Mouse (Mus musculus): ENCODE data around the gene Pfn3. TPM values are rescaled to one million over a fixed set of nuclear protein-coding genes. Genes with fewer than 3 reads are reported as not detected.

Gene Pfn3
- polyA plus RNA-seq, 1 experiment, result not detected

DNA sequence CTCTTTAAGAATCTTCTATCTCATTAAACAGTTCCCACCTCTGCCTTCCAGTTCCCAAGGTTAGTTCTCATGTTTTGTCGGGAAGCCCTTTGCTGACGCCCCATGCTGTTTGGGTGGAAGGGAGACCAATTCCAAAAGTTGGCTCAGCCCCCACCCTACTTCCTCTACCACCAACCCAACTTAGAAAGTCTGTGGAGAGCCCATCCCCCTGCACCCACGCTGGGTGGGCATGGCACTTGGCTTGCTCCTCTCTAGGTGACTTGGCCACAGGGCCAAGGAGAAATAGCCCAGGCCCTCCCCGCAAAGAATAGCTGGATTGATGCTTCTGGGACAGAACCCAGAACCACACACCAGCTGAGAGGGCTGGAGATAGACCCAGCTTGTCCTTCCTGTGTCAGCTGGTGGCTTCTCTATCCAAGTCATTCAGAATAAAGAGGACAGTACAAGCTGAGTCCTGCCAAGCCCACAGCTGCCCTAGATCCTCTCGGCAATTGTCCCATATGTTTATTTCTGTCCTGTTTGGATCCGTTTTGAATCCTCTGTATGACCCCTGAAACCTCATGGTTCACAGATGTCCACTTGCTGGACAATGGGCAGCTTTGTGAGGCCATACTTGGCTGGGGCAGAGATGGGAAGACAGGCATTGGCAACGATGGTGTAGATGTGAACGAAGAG is 43.9 kb downstream of the Pfn3 start:
- Histone ChIP-seq H3K9ac (ENCODE audit: low read depth, poor library complexity, severe bottlenecking) (no peak overlapping the region), H3K27me3 (ENCODE audit: control insufficient read depth, insufficient read depth, low read length, poor library complexity, severe bottlenecking) (no peaks in the 10 kb centered on the region), H3K4me3 (ENCODE audit: low read depth, low read length) (no peak overlapping the region), H3K36me3 (ENCODE audit: control insufficient read depth, insufficient read depth, low read length, poor library complexity, severe bottlenecking) (no peaks in the 10 kb centered on the region), H3K4me1 (ENCODE audit: control insufficient read depth, insufficient read depth, low read length) (no peaks in the 10 kb centered on the region), H3K27ac (ENCODE audit: insufficient read depth, low read length) (no peak overlapping the region), H3K9me3 (replicated peaks; ENCODE audit: control insufficient read depth, insufficient read depth, low read length, poor library complexity, severe bottlenecking) (no peaks in the 10 kb centered on the region)
- no peak for TF ChIP-seq EP300 (IDR thresholded peaks at IDR 0.05; ENCODE audit: insufficient read depth, low read depth, low read length)

DNA sequence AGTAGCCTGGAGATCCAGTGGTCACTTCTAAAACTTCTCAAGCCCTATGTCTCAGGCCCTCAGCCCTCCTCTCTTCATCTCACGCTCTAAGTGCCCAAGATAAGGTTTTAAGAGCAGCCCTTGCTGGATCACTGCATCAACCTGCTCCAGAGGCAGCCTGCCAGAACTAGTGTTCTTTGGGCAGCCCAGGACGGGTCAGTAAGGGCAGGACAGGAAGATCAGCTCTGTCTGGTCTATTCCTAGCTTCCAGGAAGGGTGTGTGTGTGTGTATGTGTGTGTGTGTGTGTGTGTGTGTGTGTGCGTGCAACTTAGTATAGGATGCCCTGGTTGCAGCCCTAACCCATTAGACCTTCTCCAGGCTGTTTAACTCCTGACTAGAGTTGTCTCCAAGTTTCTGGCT is 44.8 kb downstream of the Pfn3 start:
- Histone ChIP-seq H3K4me1 (ENCODE audit: control insufficient read depth, insufficient read depth, low read length) (no peaks in the 10 kb centered on the region), H3K9ac (ENCODE audit: low read depth, poor library complexity, severe bottlenecking) (no peak overlapping the region), H3K27me3 (ENCODE audit: control insufficient read depth, insufficient read depth, low read length, poor library complexity, severe bottlenecking) (no peaks in the 10 kb centered on the region), H3K9me3 (replicated peaks; ENCODE audit: control insufficient read depth, insufficient read depth, low read length, poor library complexity, severe bottlenecking) (no peaks in the 10 kb centered on the region), H3K4me3 (ENCODE audit: low read depth, low read length) (no peak overlapping the region), H3K36me3 (ENCODE audit: control insufficient read depth, insufficient read depth, low read length, poor library complexity, severe bottlenecking) (no peaks in the 10 kb centered on the region), H3K27ac (ENCODE audit: insufficient read depth, low read length) (no peak overlapping the region)
- TF ChIP-seq CTCF (IDR thresholded peaks at IDR 0.05; ENCODE audit: low read depth, low read length), result no peak
- TF ChIP-seq POLR2A (IDR thresholded peaks at IDR 0.05; ENCODE audit: insufficient read depth, low read length), result no peak
- no peak for TF ChIP-seq EP300 (IDR thresholded peaks at IDR 0.05; ENCODE audit: insufficient read depth, low read depth, low read length)

DNA sequence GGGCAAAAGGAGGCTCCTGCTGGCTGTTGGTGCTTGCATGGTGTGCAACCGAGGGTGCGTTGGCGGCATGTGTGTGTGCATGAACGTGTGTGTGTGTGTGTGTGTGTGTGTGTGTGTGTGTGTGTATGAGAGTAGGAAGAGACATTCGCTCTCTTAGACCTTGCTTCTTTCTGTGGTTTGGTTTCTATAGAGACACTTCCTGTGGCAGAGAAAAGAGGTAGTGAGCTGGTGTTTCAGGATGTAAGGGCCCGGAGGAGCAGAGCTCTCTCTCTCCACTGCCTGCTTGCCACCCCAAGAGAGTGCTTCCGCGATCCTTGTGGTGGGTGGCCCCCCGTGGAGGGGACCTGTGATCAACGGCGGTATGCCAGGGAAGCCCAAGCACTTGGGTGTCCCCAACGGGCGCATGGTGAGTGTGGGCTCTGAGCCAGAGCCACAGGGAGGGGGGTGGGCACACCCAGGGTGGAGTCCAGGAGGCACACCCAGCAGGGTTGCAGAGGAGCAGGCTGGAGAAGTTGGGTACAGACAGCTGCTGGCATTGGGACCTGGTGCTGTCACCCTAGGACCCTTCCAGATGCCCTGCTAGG is 45.4 kb downstream of the Pfn3 start, which contains the start of gene Rgs14:
Gene Rgs14 (plus strand): TSS at position 202 of the 584 bp plus-strand sequence.
- no peak for TF ChIP-seq POLR2A (IDR thresholded peaks at IDR 0.05; ENCODE audit: insufficient read depth, low read length)
- TF ChIP-seq EP300 (IDR thresholded peaks at IDR 0.05; ENCODE audit: insufficient read depth, low read depth, low read length), result no peak
- no peak for TF ChIP-seq CTCF (IDR thresholded peaks at IDR 0.05; ENCODE audit: low read depth, low read length)
- Histone ChIP-seq H3K27me3 (ENCODE audit: control insufficient read depth, insufficient read depth, low read length, poor library complexity, severe bottlenecking) (no peaks in the 10 kb centered on the region), H3K36me3 (ENCODE audit: control insufficient read depth, insufficient read depth, low read length, poor library complexity, severe bottlenecking) (no peaks in the 10 kb centered on the region)

DNA sequence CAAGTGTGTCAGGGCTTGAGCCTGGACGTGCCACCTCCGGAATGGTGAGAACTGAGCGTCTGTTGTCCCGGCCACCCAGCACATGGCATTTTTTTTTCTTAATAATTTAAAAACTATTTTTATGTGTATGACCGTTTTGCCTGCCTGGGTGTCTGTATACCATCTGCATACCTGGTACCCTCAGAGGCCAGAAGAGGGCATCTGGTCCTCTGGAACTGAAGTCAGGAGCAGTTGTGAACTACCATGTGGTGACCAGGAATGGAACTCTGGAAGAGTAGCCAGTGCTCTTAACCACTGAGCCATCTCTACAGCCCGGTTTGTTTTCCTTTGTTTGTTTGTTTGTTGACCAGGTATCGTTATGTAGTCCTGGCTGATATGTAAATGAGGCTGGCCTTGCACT is 46.6 kb downstream of the Pfn3 start:
- Histone ChIP-seq H3K9ac (ENCODE audit: low read depth, poor library complexity, severe bottlenecking) (no peak overlapping the region), H3K4me1 (ENCODE audit: control insufficient read depth, insufficient read depth, low read length) (no peaks in the 10 kb centered on the region), H3K9me3 (replicated peaks; ENCODE audit: control insufficient read depth, insufficient read depth, low read length, poor library complexity, severe bottlenecking) (no peaks in the 10 kb centered on the region), H3K27me3 (ENCODE audit: control insufficient read depth, insufficient read depth, low read length, poor library complexity, severe bottlenecking) (no peaks in the 10 kb centered on the region), H3K27ac (ENCODE audit: insufficient read depth, low read length) (no peak overlapping the region), H3K36me3 (ENCODE audit: control insufficient read depth, insufficient read depth, low read length, poor library complexity, severe bottlenecking) (no peaks in the 10 kb centered on the region), H3K4me3 (ENCODE audit: low read depth, low read length) (no peak overlapping the region)
- TF ChIP-seq CTCF (IDR thresholded peaks at IDR 0.05; ENCODE audit: low read depth, low read length) (no peak), EP300 (IDR thresholded peaks at IDR 0.05; ENCODE audit: insufficient read depth, low read depth, low read length) (no peak), POLR2A (IDR thresholded peaks at IDR 0.05; ENCODE audit: insufficient read depth, low read length) (no peak)

More for the DNA sequence above, 45.4 kb downstream of the Pfn3 start, which contains the start of gene Rgs14:
- Histone ChIP-seq H3K4me3 (ENCODE audit: low read depth, low read length) (no peak within 1 kb of the TSS), H3K27ac (ENCODE audit: insufficient read depth, low read length) (no peak within 1 kb of the TSS), H3K9me3 (replicated peaks; ENCODE audit: control insufficient read depth, insufficient read depth, low read length, poor library complexity, severe bottlenecking) (no peaks in the 10 kb centered on the region), H3K4me1 (ENCODE audit: control insufficient read depth, insufficient read depth, low read length) (no peaks in the 10 kb centered on the region), H3K9ac (ENCODE audit: low read depth, poor library complexity, severe bottlenecking) (no peak within 1 kb of the TSS)

Other genes with a start within 250 kb of the Pfn3 start
- gene Nsd1, start 205.4 kb downstream of the Pfn3 start, polyA plus RNA-seq (2011; ENCODE audit: insufficient read depth, insufficient read length, low read depth, missing spikeins), result 162 TPM in 2 replicates
- gene Prelid1, start 94.7 kb downstream of the Pfn3 start, polyA plus RNA-seq (2011; ENCODE audit: insufficient read depth, insufficient read length, low read depth, missing spikeins), result 230 and 234 TPM in 2 replicates
- 40.5 and 42.8 TPM in 2 replicates for gene Rab24, start 93.3 kb downstream of the Pfn3 start, polyA plus RNA-seq (2011; ENCODE audit: insufficient read depth, insufficient read length, low read depth, missing spikeins)
- gene Mxd3, start 85.4 kb downstream of the Pfn3 start, polyA plus RNA-seq (2011; ENCODE audit: insufficient read depth, insufficient read length, low read depth, missing spikeins), result 5.1 and 6.5 TPM in 2 replicates
- gene Lman2, start 52.4 kb downstream of the Pfn3 start, polyA plus RNA-seq (2011; ENCODE audit: insufficient read depth, insufficient read length, low read depth, missing spikeins), result 38.5 and 45.2 TPM in 2 replicates
- gene Rgs14, start 45.5 kb downstream of the Pfn3 start, polyA plus RNA-seq (2011; ENCODE audit: insufficient read depth, insufficient read length, low read depth, missing spikeins), result 2.8 and 3.6 TPM in 2 replicates
- not detected in 2 replicates for gene Slc34a1, start 17.0 kb downstream of the Pfn3 start, polyA plus RNA-seq (2011; ENCODE audit: insufficient read depth, insufficient read length, low read depth, missing spikeins)
- not detected in 2 replicates for gene F12, start 11.6 kb upstream of the Pfn3 start, polyA plus RNA-seq (2011; ENCODE audit: insufficient read depth, insufficient read length, low read depth, missing spikeins)
- 58.2 and 63.4 TPM in 2 replicates for gene Grk6, start 29.8 kb upstream of the Pfn3 start, polyA plus RNA-seq (2011; ENCODE audit: insufficient read depth, insufficient read length, low read depth, missing spikeins)
- 3.1 and 3.4 TPM in 2 replicates for gene Prr7, start 49.0 kb upstream of the Pfn3 start, polyA plus RNA-seq (2011; ENCODE audit: insufficient read depth, insufficient read length, low read depth, missing spikeins)
- gene Dbn1, start 72.9 kb upstream of the Pfn3 start, polyA plus RNA-seq (2011; ENCODE audit: insufficient read depth, insufficient read length, low read depth, missing spikeins), result 43.6 and 44.3 TPM in 2 replicates
- gene Pdlim7, start 98.4 kb upstream of the Pfn3 start, polyA plus RNA-seq (2011; ENCODE audit: insufficient read depth, insufficient read length, low read depth, missing spikeins), result 84.4 and 97.7 TPM in 2 replicates
- gene Dok3, start 114.1 kb upstream of the Pfn3 start, polyA plus RNA-seq (2011; ENCODE audit: insufficient read depth, insufficient read length, low read depth, missing spikeins), result 0.39 and 1.0 TPM in 2 replicates
- 55.2 and 63.9 TPM in 2 replicates for gene Ddx41, start 121.4 kb upstream of the Pfn3 start, polyA plus RNA-seq (2011; ENCODE audit: insufficient read depth, insufficient read length, low read depth, missing spikeins)
- gene Fam193b, start 155.9 kb upstream of the Pfn3 start, polyA plus RNA-seq (2011; ENCODE audit: insufficient read depth, insufficient read length, low read depth, missing spikeins), result 41.8 and 47.7 TPM in 2 replicates
- 94.2 and 95.2 TPM in 2 replicates for gene Tmed9, start 158.5 kb upstream of the Pfn3 start, polyA plus RNA-seq (2011; ENCODE audit: insufficient read depth, insufficient read length, low read depth, missing spikeins)
- gene B4galt7, start 184.7 kb upstream of the Pfn3 start, polyA plus RNA-seq (2011; ENCODE audit: insufficient read depth, insufficient read length, low read depth, missing spikeins), result 10.3 and 10.5 TPM in 2 replicates
- 22.6 and 26.3 TPM in 2 replicates for gene Caml, start 207.8 kb upstream of the Pfn3 start, polyA plus RNA-seq (2011; ENCODE audit: insufficient read depth, insufficient read length, low read depth, missing spikeins)
- 103 and 113 TPM in 2 replicates for gene Ddx46, start 219.8 kb upstream of the Pfn3 start, polyA plus RNA-seq (2011; ENCODE audit: insufficient read depth, insufficient read length, low read depth, missing spikeins)

Data from ES-Bruce4 (cell line).